Mouse (Mus musculus): ENCODE measurements around the gene Cluh. TPM values are rescaled to one million over a fixed set of nuclear protein-coding genes. Genes with fewer than 3 reads are reported as not detected.

Gene Cluh
- total RNA-seq, 2 experiments from 2014 or later = 73.7 to 73.9 TPM

DNA sequence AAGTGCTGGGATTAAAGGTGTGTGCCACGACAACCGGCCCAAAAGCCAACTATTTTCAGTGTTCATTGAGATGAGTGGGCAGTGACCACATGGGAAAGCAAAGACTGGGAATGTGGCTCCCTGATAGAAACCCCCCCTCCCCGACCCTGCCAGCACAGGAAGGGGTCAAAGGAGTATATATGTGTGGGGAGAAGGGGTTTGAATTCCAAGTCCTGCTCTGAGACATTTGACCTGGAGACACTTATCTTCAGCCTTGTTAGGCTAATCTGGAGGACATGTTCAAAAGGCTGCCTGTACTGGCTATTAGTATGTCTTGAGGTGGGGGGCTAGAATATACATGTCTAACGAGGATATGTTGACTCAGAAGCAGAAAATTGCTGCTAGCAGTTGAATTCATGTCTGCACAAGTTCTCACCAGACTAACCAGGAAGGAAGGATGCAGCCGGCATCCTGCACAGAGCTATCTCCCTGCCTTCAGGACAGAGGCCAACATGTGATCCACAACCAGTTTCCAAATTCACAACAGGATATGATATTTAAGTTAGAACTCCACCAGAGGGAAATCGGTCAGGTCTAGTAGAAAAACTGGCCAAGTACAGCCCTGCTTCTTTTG lies 23.7 kb downstream of the Cluh start:
- no peak for DNase-seq (ENCODE audit: low spot score in 2 of 2)

DNA sequence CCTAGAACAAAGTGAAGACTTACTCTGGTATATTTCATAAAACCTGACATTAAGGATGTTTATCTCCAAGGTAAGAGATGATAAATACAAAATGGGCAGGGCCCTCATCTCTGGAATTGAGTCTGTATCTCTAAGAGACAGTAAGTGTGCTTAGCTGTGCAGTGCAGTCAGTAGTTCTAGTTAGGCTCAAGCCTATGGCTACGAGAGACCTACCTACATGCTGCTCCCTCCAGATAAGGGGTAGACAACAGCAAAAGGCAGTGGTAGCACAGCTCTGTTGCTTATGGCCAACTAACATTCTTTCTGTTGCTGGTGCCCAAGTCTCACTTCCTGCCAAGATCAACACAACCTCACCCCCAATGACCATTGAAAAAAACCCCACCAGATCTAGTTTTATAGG lies 24.3 kb downstream of the Cluh start:
- DNase-seq (ENCODE audit: low spot score in 2 of 2) = no peak

DNA sequence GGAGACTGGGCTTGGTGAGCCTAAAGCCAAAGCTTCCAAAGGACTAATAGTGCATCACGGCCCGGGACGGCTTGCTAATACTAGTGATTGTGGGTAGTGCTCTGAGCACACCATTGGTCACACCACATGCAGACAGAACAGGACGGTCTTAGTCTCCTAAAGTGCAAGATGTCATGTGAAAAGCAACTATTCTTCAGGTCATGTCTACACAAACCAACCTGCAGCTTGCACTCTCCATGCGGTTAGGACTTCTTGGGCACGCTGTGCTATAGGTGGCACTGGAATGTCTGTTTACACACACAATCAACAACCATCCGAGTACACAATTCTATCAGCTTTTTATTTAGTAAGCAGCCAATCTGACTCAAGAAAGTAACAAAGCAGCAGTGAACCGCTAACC lies 25.4 kb downstream of the Cluh start:
- no peak for DNase-seq (ENCODE audit: low spot score in 2 of 2)

DNA sequence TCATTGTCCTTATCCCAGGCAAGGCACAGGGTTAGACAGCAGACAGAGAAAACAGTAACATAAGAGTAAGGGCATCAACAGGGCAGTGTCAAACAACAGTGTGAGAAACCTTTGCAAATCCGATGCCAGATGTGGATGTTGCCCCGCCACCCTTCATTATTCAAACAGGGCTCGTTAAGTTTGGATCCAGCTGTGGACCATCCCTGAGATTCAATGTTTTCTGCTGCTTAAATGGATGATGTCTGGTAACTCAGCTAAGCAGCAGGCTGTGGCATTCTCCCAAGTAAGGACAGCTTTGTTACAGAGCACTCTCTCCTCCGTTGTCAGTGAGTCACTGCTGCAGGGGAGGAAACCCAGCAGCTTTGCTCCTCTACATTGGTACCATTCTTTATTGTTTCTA lies 25.9 kb downstream of the Cluh start:
- DNase-seq (ENCODE audit: low spot score in 2 of 2) = peak; percentile 53 to 79

DNA sequence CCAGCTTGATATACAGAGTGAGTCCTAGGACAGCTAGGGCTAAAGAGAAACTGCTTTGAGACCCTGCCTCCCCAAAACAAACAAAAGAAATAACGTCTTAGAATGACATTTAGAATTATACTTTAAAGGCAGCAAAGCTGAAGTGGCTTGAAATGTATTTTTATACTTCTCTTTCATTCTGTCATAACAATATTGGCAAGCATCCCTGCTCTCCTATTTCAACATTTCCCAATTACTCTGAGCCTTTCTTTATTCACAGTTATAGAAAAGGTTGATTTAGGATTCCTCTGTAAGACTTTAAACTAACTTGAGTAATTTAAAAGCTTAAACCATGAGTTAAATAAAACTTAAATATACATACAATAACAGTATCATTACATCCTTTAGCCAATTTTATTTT lies 42.9 kb downstream of the Cluh start:
- no peak for DNase-seq (ENCODE audit: low spot score in 2 of 2)

DNA sequence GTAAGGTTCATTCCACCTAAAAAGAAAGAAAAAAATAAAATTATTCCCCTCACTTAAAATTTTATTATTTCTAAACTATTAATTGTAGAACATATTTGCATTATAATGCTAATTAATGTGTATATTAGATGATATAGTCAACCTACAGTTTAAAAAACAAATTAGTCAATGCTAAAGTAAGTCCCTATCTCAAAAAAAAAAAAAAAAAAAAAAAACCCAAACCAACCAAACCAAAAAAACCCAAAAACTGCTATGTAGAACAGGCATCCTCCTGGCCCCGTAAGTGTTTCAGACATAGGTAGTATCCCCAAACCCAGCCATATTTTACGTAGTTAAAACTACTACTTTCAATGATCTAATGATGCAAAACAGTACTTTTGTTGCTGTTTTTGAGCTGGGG lies 50.2 kb downstream of the Cluh start:
- no peak for DNase-seq (ENCODE audit: low spot score in 2 of 2)

DNA sequence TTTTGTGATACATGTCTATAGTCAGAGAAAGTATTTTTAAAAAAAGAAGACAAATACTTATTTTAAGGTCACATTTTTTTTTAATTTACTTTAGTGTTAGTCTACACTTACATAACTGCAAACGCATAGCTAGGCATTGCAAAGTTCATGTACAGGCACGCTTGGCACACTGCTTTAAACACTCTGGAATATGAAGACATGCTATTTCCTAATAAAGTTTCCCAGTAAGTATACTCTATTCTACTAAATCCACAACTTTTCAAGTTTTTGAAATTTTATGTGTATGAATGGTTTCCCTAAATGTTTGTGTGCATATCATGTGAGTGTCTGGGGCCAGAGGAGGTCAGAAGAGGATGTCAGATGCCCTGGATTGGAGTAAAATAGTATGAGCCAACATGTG lies 54.8 kb downstream of the Cluh start:
- DNase-seq (ENCODE audit: low spot score in 2 of 2) = no peak

DNA sequence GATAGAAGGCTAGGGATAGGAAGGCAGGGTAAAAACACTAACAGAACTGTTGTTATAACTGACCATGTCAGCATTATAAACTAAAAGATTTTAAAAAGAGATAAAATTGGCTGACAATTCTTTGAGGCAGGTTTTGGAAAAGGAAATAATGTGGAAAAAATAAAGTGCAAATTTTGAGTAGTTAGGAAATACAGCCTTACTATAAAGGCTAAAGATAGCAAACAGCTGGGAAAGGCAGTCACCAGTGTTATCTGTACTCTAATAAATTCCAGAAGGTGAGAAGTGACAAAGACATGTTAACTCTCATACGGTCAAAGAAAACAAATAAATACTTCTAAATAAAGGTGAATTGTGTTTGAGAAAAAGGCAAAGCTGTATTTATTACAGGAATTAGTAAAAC lies 59.5 kb downstream of the Cluh start:
- no peak for DNase-seq (ENCODE audit: low spot score in 2 of 2)

DNA sequence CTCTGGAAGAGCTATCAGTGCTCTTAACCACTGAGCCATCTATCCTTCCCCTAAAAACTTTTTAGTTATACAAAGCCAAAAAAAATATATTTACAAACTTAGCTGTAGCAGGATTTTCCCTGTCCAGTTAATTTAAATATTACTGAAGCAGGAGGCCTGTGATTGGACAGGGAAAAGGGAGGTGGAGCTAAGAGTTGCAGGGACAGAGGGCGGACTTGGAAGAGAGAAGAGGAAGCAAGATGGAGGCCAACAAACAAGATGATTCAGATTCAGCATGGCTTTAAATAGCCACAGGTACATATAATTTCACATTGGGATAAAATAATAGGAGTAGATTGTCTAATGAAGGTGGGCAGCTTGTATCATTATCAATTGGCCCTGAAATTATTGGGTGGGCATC lies 61.4 kb downstream of the Cluh start:
- no peak for DNase-seq (ENCODE audit: low spot score in 2 of 2)

DNA sequence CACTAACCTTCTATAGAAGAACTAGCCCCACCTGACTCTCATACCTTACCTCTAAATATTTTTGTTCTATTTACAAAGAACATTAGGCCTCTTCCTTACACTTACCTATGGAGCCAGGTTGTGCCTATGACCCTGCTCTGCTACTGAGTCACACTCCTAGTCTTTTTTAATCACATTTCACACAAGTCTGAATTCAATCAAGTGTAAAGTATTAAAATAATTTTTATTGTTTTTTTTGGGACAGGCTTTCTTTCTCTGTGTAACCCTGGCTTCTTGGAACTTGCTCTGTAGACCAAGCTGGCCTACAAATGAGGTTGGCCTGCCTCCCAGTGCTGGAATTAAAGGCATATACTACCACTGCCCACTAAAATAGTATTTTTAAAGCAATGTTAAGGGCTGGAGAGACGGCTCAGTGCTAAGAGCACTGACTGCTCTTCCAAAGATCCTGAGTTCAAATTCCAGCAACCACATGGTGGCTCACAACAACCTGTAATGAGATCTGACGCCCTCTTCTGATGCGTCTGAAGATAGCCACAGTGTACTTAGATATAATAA lies 66.8 kb downstream of the Cluh start:
- DNase-seq (ENCODE audit: low spot score in 2 of 2) = peak in 1 of 2 experiments; percentile 17

Other genes starting within 250 kb of the Cluh start
- gene Rap1gap2, start 38.6 kb upstream of the Cluh start, total RNA-seq (2021) = 100 to 1,000 TPM; 125 to 142 TPM
- gene Ccdc92b, start 29.9 kb upstream of the Cluh start, total RNA-seq (2021) = 10 to 100 TPM; 26.5 to 27.8 TPM
- gene Pafah1b1, start 75.2 kb downstream of the Cluh start, total RNA-seq (2021) = 100 to 1,000 TPM; 378 to 398 TPM
- gene Mettl16, start 121.3 kb downstream of the Cluh start, total RNA-seq (2021) = 10 to 100 TPM; 31.4 to 32.5 TPM
- 10 to 100 TPM; 33.5 to 36.5 TPM for gene Mnt, start 181.4 kb downstream of the Cluh start, total RNA-seq (2021)
- 10 to 100 TPM; 93.3 to 97.4 TPM for gene Sgsm2, start 247.6 kb downstream of the Cluh start, total RNA-seq (2021)
- 10 to 100 TPM; 30.3 to 33.4 TPM for gene Tsr1, start 248.6 kb downstream of the Cluh start, total RNA-seq (2021)

Measured in layer of hippocampus, adult 18-20 months (tissue).